Mouse (Mus musculus): Measurements from ENCODE around the gene Klk13. TPM values are rescaled to one million over a fixed set of nuclear protein-coding genes. Genes with fewer than 3 reads are reported as not detected.
A peak's percentile ranks its signal among the peaks of the same experiment; 100 is the strongest.
"Not testable (repeated sequence)": the region's sequence is repeated elsewhere in the genome, so short reads cannot be mapped to it uniquely, and the experiment has no call there.

Gene Klk13
- polyA plus RNA-seq (2012; rRNA removed): not detected in 2 replicates

- H3K27ac ChIP-seq (ENCODE audit: insufficient read depth, low read length): no peak within 1 kb of the TSS
- H3K27me3 ChIP-seq (ENCODE audit: control insufficient read depth, insufficient read depth, low read length): no peaks in the 10 kb centered on the region; the same call in 1 of the 2 replicates
- TF ChIP-seq CTCF (IDR thresholded peaks at IDR 0.05; ENCODE audit: borderline replicate concordance, insufficient read depth, low read depth, low read length) (no peak), POLR2A (IDR thresholded peaks at IDR 0.05; ENCODE audit: borderline replicate concordance, insufficient read depth, low read length) (no peak)
- DNase-seq: no peak
- no peak within 1 kb of the TSS for H3K4me3 ChIP-seq (replicated peaks; ENCODE audit: insufficient read depth, low read depth, low read length)
- no peaks in the 10 kb centered on the region for H3K4me1 ChIP-seq (ENCODE audit: control insufficient read depth, insufficient read depth, low read length)
- 51% methylated on average over 4 of the region's 4 CpGs for WGBS
Measured at GRCm38 (mm10) chr7:43712267-43712666, at the start of gene Klk13. Gene Klk13, plus strand, starts transcription at chr7:43712567.

GRCm38 (mm10) chr7:43662804-43663203 lies 49.6 kb upstream of the Klk13 start:
- Histone ChIP-seq H3K27ac (ENCODE audit: insufficient read depth, low read length) (no peak overlapping the region), H3K4me1 (ENCODE audit: control insufficient read depth, insufficient read depth, low read length) (no peaks in the 10 kb centered on the region), H3K4me3 (replicated peaks; ENCODE audit: insufficient read depth, low read depth, low read length) (no peak overlapping the region), H3K27me3 (ENCODE audit: control insufficient read depth, insufficient read depth, low read length) (no peaks in the 10 kb centered on the region; the same call in 1 of the 2 replicates)
- 84% methylated on average over 1 of the region's 1 CpGs for WGBS
- TF ChIP-seq CTCF (IDR thresholded peaks at IDR 0.05; ENCODE audit: borderline replicate concordance, insufficient read depth, low read depth, low read length): no peak
- no peak for TF ChIP-seq POLR2A (IDR thresholded peaks at IDR 0.05; ENCODE audit: borderline replicate concordance, insufficient read depth, low read length)
- DNase-seq: no peak

- not testable (repeated sequence) for H3K27ac ChIP-seq (ENCODE audit: insufficient read depth, low read length); H3K4me1 ChIP-seq (ENCODE audit: control insufficient read depth, insufficient read depth, low read length); H3K4me3 ChIP-seq (replicated peaks; ENCODE audit: insufficient read depth, low read depth, low read length); DNase-seq; H3K27me3 ChIP-seq (ENCODE audit: control insufficient read depth, insufficient read depth, low read length)
- WGBS: 81% methylated on average over 4 of the region's 4 CpGs
Measured at GRCm38 (mm10) chr7:43667221-43667620, 45.1 kb upstream of the Klk13 start.

GRCm38 (mm10) chr7:43668582-43668981 lies 43.8 kb upstream of the Klk13 start:
- no peaks in the 10 kb centered on the region for H3K27me3 ChIP-seq (ENCODE audit: control insufficient read depth, insufficient read depth, low read length)
- peaks cover 6% of the 10 kb centered on the region; the same call in 1 of the 2 replicates for H3K4me1 ChIP-seq (ENCODE audit: control insufficient read depth, insufficient read depth, low read length)
- TF ChIP-seq POLR2A (IDR thresholded peaks at IDR 0.05; ENCODE audit: borderline replicate concordance, insufficient read depth, low read length) (no peak), CTCF (IDR thresholded peaks at IDR 0.05; ENCODE audit: borderline replicate concordance, insufficient read depth, low read depth, low read length) (no peak)
- no peak overlapping the region for H3K4me3 ChIP-seq (replicated peaks; ENCODE audit: insufficient read depth, low read depth, low read length)
- no peak for DNase-seq
- 16% methylated on average over 3 of the region's 3 CpGs for WGBS
- H3K27ac ChIP-seq (ENCODE audit: insufficient read depth, low read length): no peak overlapping the region

GRCm38 (mm10) chr7:43671064-43671808 lies 41.1 kb upstream of the Klk13 start:
- TF ChIP-seq POLR2A (IDR thresholded peaks at IDR 0.05; ENCODE audit: borderline replicate concordance, insufficient read depth, low read length) (no peak), CTCF (IDR thresholded peaks at IDR 0.05; ENCODE audit: borderline replicate concordance, insufficient read depth, low read depth, low read length) (no peak)

GRCm38 (mm10) chr7:43671809-43672580 lies 40.4 kb upstream of the Klk13 start, which contains the start of gene Ctu1:
Gene Ctu1, plus strand, starts transcription at chr7:43672016.
- Histone ChIP-seq H3K27ac (ENCODE audit: insufficient read depth, low read length) (no peak within 1 kb of the TSS), H3K4me1 (ENCODE audit: control insufficient read depth, insufficient read depth, low read length) (peaks cover 6% of the 10 kb centered on the region; the same call in 1 of the 2 replicates), H3K27me3 (ENCODE audit: control insufficient read depth, insufficient read depth, low read length) (no peaks in the 10 kb centered on the region), H3K4me3 (replicated peaks; ENCODE audit: insufficient read depth, low read depth, low read length) (peak within 1 kb of the TSS; percentile 79)
- no peak for TF ChIP-seq CTCF (IDR thresholded peaks at IDR 0.05; ENCODE audit: borderline replicate concordance, insufficient read depth, low read depth, low read length)
- TF ChIP-seq POLR2A (IDR thresholded peaks at IDR 0.05; ENCODE audit: borderline replicate concordance, insufficient read depth, low read length): peak; percentile 50; the same call in 1 of the 2 replicates
- under 1% methylated on average over 26 of the region's 26 CpGs for WGBS
- DNase-seq: peak; percentile 87 to 94

More at GRCm38 (mm10) chr7:43671064-43671808, 41.1 kb upstream of the Klk13 start:
- peaks cover 6% of the 10 kb centered on the region; the same call in 1 of the 2 replicates for H3K4me1 ChIP-seq (ENCODE audit: control insufficient read depth, insufficient read depth, low read length)
- no peaks in the 10 kb centered on the region for H3K27me3 ChIP-seq (ENCODE audit: control insufficient read depth, insufficient read depth, low read length)
- H3K4me3 ChIP-seq (replicated peaks; ENCODE audit: insufficient read depth, low read depth, low read length): peak overlapping the region; percentile 79
- no peak overlapping the region for H3K27ac ChIP-seq (ENCODE audit: insufficient read depth, low read length)
- 63% methylated on average over 11 of the region's 11 CpGs for WGBS
- DNase-seq: no peak

GRCm38 (mm10) chr7:43672581-43673260 lies 39.6 kb upstream of the Klk13 start:
- WGBS: 13% methylated on average over 10 of the region's 10 CpGs
- no peak for TF ChIP-seq POLR2A (IDR thresholded peaks at IDR 0.05; ENCODE audit: borderline replicate concordance, insufficient read depth, low read length)
- TF ChIP-seq CTCF (IDR thresholded peaks at IDR 0.05; ENCODE audit: borderline replicate concordance, insufficient read depth, low read depth, low read length): no peak
- H3K27ac ChIP-seq (ENCODE audit: insufficient read depth, low read length): no peak overlapping the region
- no peak for DNase-seq
- peak overlapping the region; percentile 79 for H3K4me3 ChIP-seq (replicated peaks; ENCODE audit: insufficient read depth, low read depth, low read length)
- peaks cover 6% of the 10 kb centered on the region; the same call in 1 of the 2 replicates for H3K4me1 ChIP-seq (ENCODE audit: control insufficient read depth, insufficient read depth, low read length)
- H3K27me3 ChIP-seq (ENCODE audit: control insufficient read depth, insufficient read depth, low read length): no peaks in the 10 kb centered on the region
